ENCODE assay signal across 8 mouse cellular contexts in genomic region chr14:24900501-24901179, GRCm38 (mm10).
DNase-seq lines count a peak whose midpoint lies in the region; ATAC-seq lines count a peak whose summit lies in the region.

No protein-coding gene starts in this region.

- no peak overlapping the region for H3K9ac ChIP-seq in embryonic facial prominence, embryonic 14.5 days (ENCODE audit: low read depth, low read length)
- no peak overlapping the region for H3K9ac ChIP-seq in hindbrain, embryonic 12.5 days

- WGBS in embryonic facial prominence, embryonic 14.5 days: 27% methylated on average over 13 of the region's 13 CpGs
- 67% methylated on average over 13 of the region's 13 CpGs for WGBS in hindbrain, embryonic 12.5 days

- H3K4me3 ChIP-seq in embryonic facial prominence, embryonic 14.5 days (ENCODE audit: low read depth, low read length): no peak overlapping the region
- H3K4me3 ChIP-seq in hindbrain, embryonic 12.5 days: no peak overlapping the region

- DNase-seq in gastrocnemius, postnatal 14 days: peak; percentile 18
- DNase-seq in gastrocnemius, adult 18-20 months (ENCODE audit: low spot score): no peak
- DNase-seq in embryonic facial prominence, embryonic 14.5 days (ENCODE audit: low spot score): peak; percentile 97
- DNase-seq in mesoderm, embryonic 11.5 days (ENCODE audit: low read depth, low spot score): peak; percentile 87
- DNase-seq in cerebellum, postnatal 36 days: no peak
- DNase-seq in cerebellum, adult 8-10 months: no peak
- no peak for DNase-seq in MN1 (ENCODE audit: low spot score)

- intact Hi-C loops in gastrocnemius, postnatal 14 days (cut with DNase I; ENCODE audit: low total_unique reads): no loop called here

- peak; percentile 97 for ATAC-seq in embryonic facial prominence, embryonic 14.5 days (ENCODE audit: low read depth)
- ATAC-seq in hindbrain, embryonic 12.5 days (ENCODE audit: low FRiP score): no peak

- no peaks in the 10 kb centered on the region for H3K36me3 ChIP-seq in embryonic facial prominence, embryonic 14.5 days (ENCODE audit: control insufficient read depth, insufficient read depth, low read length)
- no peaks in the 10 kb centered on the region for H3K36me3 ChIP-seq in hindbrain, embryonic 12.5 days

- peak overlapping the region; percentile 92 for H3K27ac ChIP-seq in embryonic facial prominence, embryonic 14.5 days (replicated peaks; ENCODE audit: low read depth, low read length)
- peak overlapping the region; percentile 55 for H3K27ac ChIP-seq in hindbrain, embryonic 12.5 days

- H3K9me3 ChIP-seq in embryonic facial prominence, embryonic 14.5 days (ENCODE audit: control insufficient read depth, low read length): no peaks in the 10 kb centered on the region
- H3K9me3 ChIP-seq in hindbrain, embryonic 12.5 days (replicated peaks): 0 out of 2 replicates have a peak, but pooled peaks cover 4% of the 10 kb centered on the region

- peaks cover 26% of the 10 kb centered on the region for H3K4me1 ChIP-seq in embryonic facial prominence, embryonic 14.5 days (ENCODE audit: control insufficient read depth, insufficient read depth, low read length)
- H3K4me1 ChIP-seq in hindbrain, embryonic 12.5 days: peaks cover 11% of the 10 kb centered on the region; the same call in 1 of the 2 replicates

- no peak overlapping the region for H3K4me2 ChIP-seq in embryonic facial prominence, embryonic 14.5 days (ENCODE audit: low read depth, low read length)
- H3K4me2 ChIP-seq in hindbrain, embryonic 12.5 days (replicated peaks): no peak overlapping the region

- no peaks in the 10 kb centered on the region for H3K27me3 ChIP-seq in embryonic facial prominence, embryonic 14.5 days (replicated peaks; ENCODE audit: control insufficient read depth, insufficient read depth, low read length)
- H3K27me3 ChIP-seq in hindbrain, embryonic 12.5 days: no peaks in the 10 kb centered on the region

Comparison
In these comparisons a context has a peak if more than half of its experiments do, and no peak if none do; other contexts are left out.
1. DNase-seq: peak in gastrocnemius, postnatal 14 days (single experiment), embryonic facial prominence, embryonic 14.5 days (single experiment) and mesoderm, embryonic 11.5 days (single experiment); none in gastrocnemius, adult 18-20 months (single experiment), cerebellum, postnatal 36 days (0 of 2), cerebellum, adult 8-10 months (single experiment) and MN1 (single experiment).